Mouse (Mus musculus) midbrain, embryonic 16.5 days (tissue): ENCODE measurements around the gene Gtsf2. TPM values are rescaled to one million over a fixed set of nuclear protein-coding genes. Genes with fewer than 3 reads are reported as not detected.
"Not testable (repeated sequence)": the region's sequence is repeated elsewhere in the genome, so short reads cannot be mapped to it uniquely, and the experiment has no call there.

Experiments
- ATAC-seq: fragments of 200-750 bp; cut with Nextera tagmentation; 2 replicates; pipeline ENCODE4 v1.8.0; 2017; ENCODE audit warnings: moderate TSS enrichment
- H3K27ac ChIP-seq: fragments of 300-500 bp; sonication (generic); 2 replicates; pipeline ENCODE4 v1.5.1; 2014; ENCODE audit warnings: mild to moderate bottlenecking, low read length, mixed read lengths
- H3K27me3 ChIP-seq: fragments of 300-500 bp; sonication (generic); 2 replicates; pipeline ENCODE4 v1.6.1; 2014; ENCODE audit warnings: low read depth, low read length, mixed read lengths; ENCODE audit not compliant: control insufficient read depth, insufficient read depth
- H3K36me3 ChIP-seq: fragments of 300-500 bp; sonication (generic); 2 replicates; pipeline ENCODE4 v1.6.1; 2014; ENCODE audit warnings: mild to moderate bottlenecking, low read length, moderate library complexity, mixed read lengths; ENCODE audit not compliant: control insufficient read depth, insufficient read depth
- H3K4me1 ChIP-seq: fragments of 300-500 bp; sonication (generic); 2 replicates; pipeline ENCODE4 v1.6.1; 2014; ENCODE audit warnings: mild to moderate bottlenecking, low read length, mixed read lengths; ENCODE audit not compliant: control insufficient read depth, insufficient read depth
- H3K4me2 ChIP-seq: fragments of 300-500 bp; sonication (generic); 2 replicates; pipeline ENCODE4 v1.6.1; 2014; ENCODE audit warnings: mild to moderate bottlenecking, low read length, mixed read lengths
- H3K4me3 ChIP-seq: fragments of 300-500 bp; sonication (generic); 2 replicates; pipeline ENCODE4 v1.5.1; 2014; ENCODE audit warnings: low read depth, mild to moderate bottlenecking, low read length, moderate library complexity, mixed read lengths
- H3K9ac ChIP-seq: fragments of 300-500 bp; sonication (generic); 2 replicates; pipeline ENCODE4 v1.6.1; 2014; ENCODE audit warnings: low read depth, low read length, mixed read lengths
- H3K9me3 ChIP-seq: fragments of 300-500 bp; sonication (generic); replicated peaks from 2 replicates; pipeline ENCODE4 v1.6.1; 2014; ENCODE audit warnings: mild to moderate bottlenecking, low read length, mixed read lengths; ENCODE audit not compliant: control insufficient read depth, poor library complexity, severe bottlenecking
- WGBS: fragments of 180-500 bp; shearing (Covaris S2); extraction: QIAGEN DNeasy Blood & Tissue Kit; methylation state at CpG from one replicate; pipeline ENCODE4 v1.1.7; 2014; 5-methylcytosine and 5-hydroxymethylcytosine counted together
- polyA plus RNA-seq: library from polyadenylated mRNA; unstranded; fragments of >200 nt; fragmentation: Nextera tagmentation; extraction: Ambion mirVana; gene quantifications from 2 replicates; pipeline ENCODE4 v1.2.1, GENCODE M21; 2015

Gtsf2 gene
- polyA plus RNA-seq, 1 experiment from 2014 or later = not detected

DNA sequence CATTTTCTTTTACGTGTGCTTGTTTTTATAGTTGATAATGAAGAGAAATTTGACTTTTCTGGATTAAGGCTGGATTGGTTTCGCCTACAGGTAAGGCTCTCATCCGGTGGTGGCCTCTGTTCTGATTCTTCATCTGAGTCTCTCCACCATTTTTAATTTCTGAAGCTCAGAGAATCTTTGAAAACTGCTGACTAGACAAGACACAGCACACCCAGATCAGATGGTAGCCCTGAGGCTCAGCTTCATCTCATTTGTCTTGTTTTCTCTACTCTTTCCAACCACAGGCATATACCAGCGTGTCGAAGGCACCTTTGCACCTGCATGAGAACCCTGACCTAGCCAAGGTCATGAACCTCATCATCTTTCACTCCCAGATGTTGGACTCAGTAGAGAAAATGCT, 25.5 kb upstream of the Gtsf2 start:
- H3K4me1 ChIP-seq = no peaks in the 10 kb centered on the region
- no peaks in the 10 kb centered on the region for H3K9me3 ChIP-seq
- no peak for ATAC-seq
- no peaks in the 10 kb centered on the region for H3K36me3 ChIP-seq
- no peak overlapping the region for H3K9ac ChIP-seq
- no peaks in the 10 kb centered on the region for H3K27me3 ChIP-seq
- no peak overlapping the region for H3K27ac ChIP-seq
- no peak overlapping the region for H3K4me3 ChIP-seq
- 92% methylated on average over 5 of the region's 5 CpGs for WGBS
- H3K4me2 ChIP-seq = no peak overlapping the region

DNA sequence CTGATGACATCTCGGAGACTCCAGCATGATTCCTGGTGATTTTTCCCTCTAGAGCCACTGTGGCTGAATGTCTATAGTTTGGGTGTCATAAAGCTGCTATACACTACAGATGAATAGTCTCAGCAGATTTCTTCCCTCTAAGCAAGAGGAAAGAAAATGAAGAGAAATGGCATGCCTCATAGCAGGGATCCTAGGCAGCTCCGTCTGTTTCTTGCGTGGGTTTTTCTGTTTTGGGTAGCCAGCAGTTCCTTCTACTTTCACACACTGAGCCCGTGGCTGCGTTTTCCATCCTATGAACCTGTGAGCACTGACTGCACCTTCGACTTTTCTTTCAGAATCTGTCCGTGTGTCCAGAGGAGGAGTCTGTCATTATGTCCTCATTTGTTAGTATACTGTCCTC, 24.9 kb upstream of the Gtsf2 start:
- no peak overlapping the region for H3K4me3 ChIP-seq
- H3K9me3 ChIP-seq = no peaks in the 10 kb centered on the region
- no peak for ATAC-seq
- no peaks in the 10 kb centered on the region for H3K27me3 ChIP-seq
- H3K27ac ChIP-seq = no peak overlapping the region
- H3K36me3 ChIP-seq = no peaks in the 10 kb centered on the region
- H3K4me1 ChIP-seq = no peaks in the 10 kb centered on the region
- no peak overlapping the region for H3K9ac ChIP-seq
- 87% methylated on average over 7 of the region's 7 CpGs for WGBS
- H3K4me2 ChIP-seq = no peak overlapping the region

DNA sequence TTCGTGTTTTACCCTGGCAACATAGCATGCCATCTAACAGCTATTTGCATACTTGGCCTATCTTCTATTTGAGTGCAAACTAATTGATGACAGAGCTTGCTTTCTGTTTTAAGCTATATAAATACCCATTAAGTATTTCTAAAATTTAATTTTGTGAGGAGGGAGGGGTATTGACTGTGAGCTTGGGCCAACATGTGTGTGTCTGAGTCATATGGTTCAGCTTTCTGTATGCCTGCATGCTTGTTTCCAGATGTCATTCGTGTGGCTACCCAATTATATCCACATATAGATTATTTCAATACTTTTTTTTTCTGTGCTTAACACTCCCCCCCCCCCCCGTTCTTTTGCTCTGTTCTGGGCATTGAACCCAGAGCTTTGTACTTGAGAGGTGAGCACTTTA, 24.0 kb upstream of the Gtsf2 start:
- H3K27ac ChIP-seq = no peak overlapping the region
- no peak overlapping the region for H3K4me3 ChIP-seq
- no peaks in the 10 kb centered on the region for H3K36me3 ChIP-seq
- WGBS = 70% methylated on average over 3 of the region's 3 CpGs
- no peaks in the 10 kb centered on the region for H3K27me3 ChIP-seq
- no peaks in the 10 kb centered on the region for H3K4me1 ChIP-seq
- H3K9ac ChIP-seq = no peak overlapping the region
- ATAC-seq = no peak
- no peak overlapping the region for H3K4me2 ChIP-seq
- no peaks in the 10 kb centered on the region for H3K9me3 ChIP-seq

DNA sequence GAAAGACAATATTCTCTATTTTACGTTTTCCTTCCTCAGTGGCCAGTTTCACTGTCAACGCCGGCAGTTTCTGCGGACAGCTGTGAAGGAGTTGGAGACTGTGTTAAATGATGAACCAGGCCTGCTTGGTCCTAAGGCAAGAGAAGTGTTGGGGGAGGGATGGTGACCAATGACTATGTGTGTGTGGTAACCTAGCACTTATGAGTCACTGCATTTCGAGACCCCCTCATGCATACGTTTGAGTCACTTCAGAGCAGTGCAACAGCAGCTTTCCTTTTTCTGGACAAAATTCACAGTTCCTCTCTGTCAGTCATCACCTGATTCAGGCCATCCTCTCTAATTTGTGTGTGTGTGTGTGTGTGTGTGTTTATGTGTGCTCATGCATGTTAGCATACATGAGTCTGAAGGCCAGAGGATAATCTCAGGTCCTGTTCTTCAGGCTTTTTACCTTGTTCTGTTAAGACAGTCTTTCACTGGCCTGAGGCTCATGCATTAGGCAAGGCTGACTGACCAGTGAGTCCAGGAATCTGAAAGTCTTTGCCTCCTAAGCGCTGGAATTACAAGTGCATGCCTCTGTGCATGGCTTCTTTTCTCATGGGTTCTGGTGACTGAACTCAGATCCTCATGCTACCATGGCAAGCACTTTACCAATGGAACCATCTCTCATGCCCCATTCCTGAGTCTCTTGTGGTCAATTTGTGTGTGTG, 23.4 kb upstream of the Gtsf2 start:
- Histone ChIP-seq H3K4me1 (no peaks in the 10 kb centered on the region), H3K4me2 (no peak overlapping the region), H3K36me3 (no peaks in the 10 kb centered on the region), H3K27me3 (no peaks in the 10 kb centered on the region), H3K9ac (no peak overlapping the region), H3K9me3 (no peaks in the 10 kb centered on the region), H3K4me3 (no peak overlapping the region), H3K27ac (no peak overlapping the region)
- no peak for ATAC-seq
- 86% methylated on average over 7 of the region's 7 CpGs for WGBS

DNA sequence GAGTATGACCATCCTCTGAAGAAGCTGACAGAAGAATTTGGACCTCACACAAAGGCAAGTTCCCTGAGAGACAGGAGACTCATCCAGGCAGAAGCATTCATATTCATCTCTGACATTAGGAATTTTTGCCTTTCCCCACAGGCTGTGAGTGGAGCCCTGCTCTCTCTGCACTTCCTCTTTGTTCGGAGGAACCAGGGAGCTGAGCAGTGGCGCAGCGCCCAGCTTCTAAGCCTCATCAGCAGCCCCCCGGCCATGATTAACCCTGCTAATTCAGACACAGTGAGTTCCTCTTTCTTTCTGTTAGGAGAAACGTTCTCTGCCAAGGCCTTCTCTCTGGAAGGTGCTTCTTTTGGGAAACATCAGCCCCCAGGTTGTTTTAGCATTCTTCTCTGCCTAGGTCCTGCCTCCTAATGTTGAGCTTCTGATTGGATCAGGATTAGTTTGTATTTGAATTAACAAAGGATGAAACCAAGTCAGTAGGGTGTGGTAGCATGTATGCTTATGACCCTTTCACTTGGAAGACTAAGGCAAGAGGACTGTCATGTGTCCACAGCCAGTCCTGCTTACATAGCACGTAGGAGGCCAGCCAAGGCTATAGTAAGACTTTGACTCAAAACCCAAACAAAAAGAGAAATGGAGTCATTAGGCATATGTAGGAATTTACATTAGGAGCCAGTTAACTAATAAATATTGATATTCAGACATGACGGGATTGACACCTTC, 14.4 kb upstream of the Gtsf2 start:
- no peaks in the 10 kb centered on the region for H3K27me3 ChIP-seq
- H3K9me3 ChIP-seq = no peaks in the 10 kb centered on the region
- no peak for ATAC-seq
- no peak overlapping the region for H3K4me2 ChIP-seq
- 65% methylated on average over 7 of the region's 7 CpGs for WGBS
- H3K36me3 ChIP-seq = no peaks in the 10 kb centered on the region
- no peaks in the 10 kb centered on the region for H3K4me1 ChIP-seq
- H3K9ac ChIP-seq = no peak overlapping the region
- no peak overlapping the region for H3K27ac ChIP-seq
- H3K4me3 ChIP-seq = no peak overlapping the region

DNA sequence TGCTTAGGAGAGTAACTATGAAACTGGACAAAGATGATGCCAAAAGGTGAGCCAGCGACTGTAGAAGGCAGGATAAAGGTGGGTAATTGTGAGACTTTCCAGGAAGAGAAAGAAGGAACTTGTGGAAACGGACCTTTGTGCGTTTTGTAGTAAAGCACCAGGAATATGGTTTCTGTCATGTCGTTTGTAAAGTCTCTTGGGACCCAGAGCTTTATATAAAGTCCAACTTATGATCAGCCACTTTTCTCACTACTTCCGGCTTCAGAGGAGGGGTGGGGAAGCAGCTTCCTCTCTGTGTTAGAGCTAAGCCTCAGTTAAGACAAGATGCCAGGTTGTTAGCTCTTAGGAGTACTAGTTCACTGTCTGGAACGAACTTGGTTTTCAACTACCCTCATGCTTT, 6.2 kb upstream of the Gtsf2 start:
- ATAC-seq = no peak
- Histone ChIP-seq H3K9me3 (no peaks in the 10 kb centered on the region), H3K4me2 (no peak overlapping the region), H3K4me1 (no peaks in the 10 kb centered on the region), H3K27ac (no peak overlapping the region), H3K4me3 (no peak overlapping the region), H3K9ac (no peak overlapping the region), H3K27me3 (no peaks in the 10 kb centered on the region), H3K36me3 (no peaks in the 10 kb centered on the region)
- 91% methylated on average over 6 of the region's 6 CpGs for WGBS

DNA sequence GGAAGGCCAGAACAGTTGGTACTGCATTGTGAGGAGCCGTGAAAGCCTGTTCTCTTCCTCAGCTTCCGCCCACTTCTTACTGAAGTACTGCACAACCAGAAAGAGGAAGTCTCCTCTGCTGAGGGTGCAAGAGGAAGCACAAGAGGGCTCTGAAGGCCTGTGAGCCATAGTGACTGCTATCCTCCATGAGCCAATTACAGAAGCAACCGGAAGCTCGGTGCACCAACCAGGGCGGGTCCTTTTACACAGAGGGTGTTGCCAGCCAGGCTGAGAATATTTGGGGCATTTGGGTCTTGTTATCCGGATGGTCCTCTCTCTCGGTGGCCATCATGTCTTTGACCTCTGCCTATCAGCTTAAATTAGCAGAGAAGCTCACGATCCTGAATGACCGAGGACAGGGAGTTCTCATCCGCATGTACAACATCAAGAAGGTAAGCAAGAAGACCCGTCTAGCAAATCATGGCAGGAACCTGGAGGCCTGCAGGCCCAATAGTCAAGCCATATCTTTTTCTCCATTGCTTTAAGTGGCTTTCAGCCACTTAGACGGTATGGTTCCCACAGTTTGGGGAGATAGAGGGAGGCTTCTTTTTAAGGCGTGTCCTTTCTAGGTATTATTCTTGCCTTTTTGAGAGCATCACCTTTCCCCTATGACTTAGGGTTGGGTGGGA, 5.4 kb upstream of the Gtsf2 start, which contains the start of gene Nckap1l:
Gene Nckap1l (plus strand): TSS at position 244 of the 668 bp plus-strand sequence.
- H3K9ac ChIP-seq = no peak within 1 kb of the TSS
- no peak within 1 kb of the TSS for H3K4me2 ChIP-seq
- H3K27me3 ChIP-seq = no peaks in the 10 kb centered on the region
- no peaks in the 10 kb centered on the region for H3K36me3 ChIP-seq
- H3K4me3 ChIP-seq = no peak within 1 kb of the TSS
- ATAC-seq = no peak
- no peak within 1 kb of the TSS for H3K27ac ChIP-seq
- WGBS = 89% methylated on average over 13 of the region's 13 CpGs
- no peaks in the 10 kb centered on the region for H3K4me1 ChIP-seq
- H3K9me3 ChIP-seq = no peaks in the 10 kb centered on the region

DNA sequence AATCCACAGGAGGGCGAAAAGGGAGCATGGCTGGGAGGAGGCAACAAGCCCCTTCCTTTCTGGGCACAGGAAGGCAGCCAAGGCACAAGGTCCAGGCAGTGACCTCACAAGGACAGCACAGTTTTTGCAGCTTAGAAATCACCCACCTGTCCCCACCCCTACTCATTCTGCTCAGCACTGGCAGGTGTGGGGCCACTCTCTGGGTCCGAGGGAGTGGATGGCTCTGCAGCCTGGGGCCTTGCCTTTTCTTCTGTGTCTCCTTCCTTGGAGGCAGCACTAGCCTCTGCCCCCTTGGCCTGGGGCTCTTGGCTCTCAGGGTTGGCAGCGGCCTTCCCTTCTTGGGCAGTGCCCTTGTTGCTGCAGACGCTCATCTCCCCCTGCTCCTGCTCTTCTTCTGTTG, 2.3 kb downstream of the Gtsf2 start:
- not testable (repeated sequence) for ATAC-seq

DNA sequence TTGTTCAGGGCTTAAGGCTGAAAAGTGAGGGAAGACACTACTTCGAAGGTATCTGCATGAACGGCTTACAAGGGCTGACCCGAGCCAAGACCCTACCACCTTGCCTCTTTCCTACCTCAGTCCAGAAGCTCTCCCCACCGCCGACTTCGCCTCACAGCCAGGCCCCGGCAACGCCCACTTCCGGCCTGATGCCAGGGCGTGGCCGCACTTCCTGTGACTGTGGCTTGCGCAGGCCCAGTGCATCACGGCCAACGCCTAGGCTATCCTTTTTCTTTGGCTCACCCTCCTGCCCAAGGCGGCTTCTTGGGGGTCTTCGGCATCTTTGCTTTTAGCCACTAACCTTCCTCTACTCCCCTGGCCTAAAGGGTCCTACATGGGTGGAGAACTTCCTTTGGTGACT, 18.0 kb downstream of the Gtsf2 start, which contains the start of gene Gtsf1:
Gene Gtsf1 (minus strand): TSS at position 230 of the 400 bp plus-strand sequence.
- 95% methylated on average over 16 of the region's 16 CpGs for WGBS
- no peak within 1 kb of the TSS for H3K4me2 ChIP-seq
- H3K27ac ChIP-seq = no peak within 1 kb of the TSS
- no peak within 1 kb of the TSS for H3K4me3 ChIP-seq
- no peaks in the 10 kb centered on the region for H3K27me3 ChIP-seq
- H3K9ac ChIP-seq = no peak within 1 kb of the TSS
- no peaks in the 10 kb centered on the region for H3K9me3 ChIP-seq
- ATAC-seq = no peak
- H3K4me1 ChIP-seq = peaks cover 8% of the 10 kb centered on the region
- no peaks in the 10 kb centered on the region for H3K36me3 ChIP-seq

More for the DNA sequence above, 2.3 kb downstream of the Gtsf2 start:
- not testable (repeated sequence) for H3K27me3 ChIP-seq, H3K4me3 ChIP-seq, H3K9me3 ChIP-seq, H3K4me1 ChIP-seq, H3K27ac ChIP-seq, H3K36me3 ChIP-seq, H3K9ac ChIP-seq, H3K4me2 ChIP-seq
- 81% methylated on average over 3 of the region's 4 CpGs for WGBS
